Mouse (Mus musculus) thymus, adult 2 months (tissue): ENCODE data around the gene Tnfaip2.

Experiments used
- CTCF ChIP-seq: fragments of 200-500 bp; IDR thresholded peaks from 2 replicates; pipeline ENCODE4 v1.5.1; 2012; ENCODE audit warnings: mild to moderate bottlenecking, control low read depth, low read length, moderate library complexity, borderline replicate concordance; ENCODE audit not compliant: control insufficient read depth, poor library complexity, insufficient read depth; ENCODE audit errors: extremely low read depth
- POLR2A ChIP-seq: fragments of 200-500 bp; IDR thresholded peaks from 2 replicates; pipeline ENCODE4 v1.6.1; 2012; ENCODE audit warnings: mild to moderate bottlenecking, low read length, control low read depth, moderate library complexity; ENCODE audit not compliant: control insufficient read depth, poor library complexity, insufficient read depth; ENCODE audit errors: extremely low read depth

DNA sequence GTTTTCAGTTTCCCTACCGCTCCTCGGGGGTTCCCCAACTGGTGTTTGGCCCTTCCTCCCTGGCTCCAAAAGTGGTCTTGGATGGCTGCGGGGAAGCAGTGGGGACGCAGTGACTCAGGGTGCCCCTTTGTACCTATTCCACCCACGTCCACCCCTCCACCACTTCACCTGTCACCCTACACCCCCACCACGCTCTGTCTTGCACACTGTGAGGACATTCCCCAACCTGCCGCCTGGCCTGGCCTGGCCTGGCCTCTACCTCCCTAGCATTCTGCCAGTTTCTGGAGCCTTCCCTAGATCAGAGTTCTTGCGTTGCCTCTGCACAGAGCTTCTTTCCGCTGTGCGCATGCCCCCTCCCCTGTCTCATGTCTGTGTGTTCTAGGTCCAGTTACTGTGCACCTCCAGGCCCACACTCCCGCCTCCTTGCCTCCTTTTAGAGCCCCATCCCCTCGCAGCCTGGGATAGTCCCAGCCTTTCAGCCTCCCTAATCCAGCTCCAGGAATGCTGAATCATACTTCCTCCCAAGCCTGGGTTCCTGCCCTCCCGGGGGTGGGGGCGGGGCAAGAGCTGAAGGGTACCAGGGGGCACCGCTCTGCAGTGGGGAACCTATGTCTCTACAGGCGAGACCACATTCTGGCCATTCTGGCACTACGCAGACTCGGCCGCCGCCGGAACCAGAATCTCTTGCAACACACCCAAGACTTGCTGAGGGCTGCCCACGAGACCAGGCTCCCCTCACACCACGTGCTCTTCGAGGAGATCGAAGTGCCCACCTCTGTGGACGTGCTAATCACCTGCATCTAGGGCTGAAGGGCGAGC lies 12.0 kb upstream of the Tnfaip2 start:
- TF ChIP-seq CTCF (no peak), POLR2A (no peak)
